Mouse (Mus musculus) c-Kit-positive CD71-negative TER-119-negative erythroid progenitor cells, embryonic 14.5 days (primary cell): Measurements from ENCODE around the gene Bcl2a1b.
"Not testable (repeated sequence)": the region's sequence is repeated elsewhere in the genome, so short reads cannot be mapped to it uniquely, and the experiment has no call there.

Experiments used
- DNase-seq: peaks from one replicate; pipeline ENCODE4 v3.0.0-alpha.2; 2013; ENCODE audit warnings: low read depth

Bcl2a1b gene

GRCm38 (mm10) chr9:89240516-89241019 is 41.6 kb downstream of the Bcl2a1b start:
- not testable (repeated sequence) for DNase-seq

DNA sequence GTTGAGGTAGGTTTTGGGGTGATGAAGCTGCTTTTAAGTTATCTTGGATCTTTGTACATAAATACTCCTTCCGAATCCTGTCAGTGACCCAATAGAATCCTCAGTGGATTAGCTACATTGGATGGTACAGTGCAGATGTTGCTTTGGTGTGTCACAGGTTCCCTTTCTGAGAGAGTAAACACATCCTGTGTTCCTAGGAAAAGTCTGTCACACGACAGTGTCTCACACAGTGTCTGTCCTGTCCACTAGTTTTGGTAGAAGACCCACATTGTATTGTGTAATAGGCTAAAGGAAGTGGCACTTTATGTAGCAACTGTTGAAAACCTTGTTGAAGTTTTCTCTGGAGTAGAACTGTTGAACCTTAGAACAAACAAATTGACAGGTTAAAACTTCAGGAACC is 54.4 kb downstream of the Bcl2a1b start:
- DNase-seq = no peak

- no peak for DNase-seq
Observed at GRCm38 (mm10) chr9:89256556-89257335, 57.7 kb downstream of the Bcl2a1b start.
